Mouse (Mus musculus) megakaryocyte-erythroid progenitor cell, adult 5-6 weeks (primary cell): ENCODE measurements at regions not wholly inside any gene's neighbourhood (a gene's known extent, or its start where the extent isn't known, plus 50 kb on each side); places are given as distances from the start of the nearest gene placed in this dataset.

Experiments
- ATAC-seq: replicated peaks from 2 replicates; pipeline ENCODE4 v1.8.0; 2016; ENCODE audit warnings: mild to moderate bottlenecking, inconsistent platforms; ENCODE audit not compliant: severe bottlenecking, poor library complexity, low FRiP score, low TSS enrichment

DNA sequence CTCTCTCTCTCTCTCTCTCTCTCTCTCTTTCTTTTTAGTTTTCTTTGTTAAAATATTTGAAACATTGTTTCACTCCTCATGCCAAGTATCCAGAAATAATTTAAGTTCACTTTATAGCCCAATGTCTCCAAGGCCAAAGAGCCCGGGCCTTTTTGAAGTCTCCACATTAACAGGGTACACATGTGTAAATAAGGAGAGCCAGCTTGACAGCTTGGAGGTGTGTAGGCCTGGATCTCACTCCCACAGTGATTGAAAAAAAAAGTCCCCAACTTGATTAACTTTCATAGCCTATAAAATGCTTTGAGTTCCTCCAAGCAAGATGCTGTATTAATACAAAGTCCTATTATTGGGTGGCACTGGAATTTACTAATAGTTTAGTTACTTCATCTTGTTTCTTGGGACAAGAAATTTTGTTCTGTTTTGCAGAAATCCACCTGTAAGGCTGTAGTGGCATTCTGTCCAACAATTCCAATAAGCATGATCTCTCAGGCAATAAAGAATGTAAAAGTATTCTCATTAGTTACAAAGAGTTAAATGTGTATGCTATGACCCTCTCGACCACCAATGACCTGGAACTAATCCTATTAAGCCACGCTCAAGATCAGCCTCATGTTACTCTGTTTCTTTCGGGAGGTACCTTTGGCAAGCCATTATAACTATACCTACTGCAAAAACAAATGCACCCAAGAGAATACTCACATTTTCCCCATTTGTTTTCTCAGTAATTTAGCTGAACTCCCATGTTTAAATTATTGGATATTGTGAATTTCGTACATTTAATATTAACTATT, 215.9 kb upstream of the Acvr2a start:
- ATAC-seq = no peak

DNA sequence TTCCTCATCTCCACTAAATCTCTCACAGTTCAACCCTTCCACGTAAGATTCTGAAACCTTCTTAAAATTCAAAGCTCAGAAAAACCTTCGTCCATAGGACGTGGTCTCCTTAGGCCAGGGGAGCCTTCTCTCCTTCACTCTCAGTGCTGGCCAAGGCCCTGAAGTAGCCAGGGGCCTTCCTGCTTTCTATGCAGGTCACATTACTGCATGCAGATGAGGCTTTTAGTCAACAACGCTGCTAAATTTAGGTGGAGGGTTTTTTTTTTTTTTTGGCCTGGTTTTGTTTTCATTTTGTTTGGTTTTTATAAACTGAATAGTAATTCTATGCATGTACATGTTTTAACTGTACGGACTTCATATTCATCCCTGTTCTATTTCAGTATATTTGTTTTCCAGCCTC, 214.5 kb upstream of the Acvr2a start:
- ATAC-seq = no peak

GRCm38 (mm10) chr2:48601855-48602254, 212.1 kb upstream of the Acvr2a start:
- no peak for ATAC-seq

DNA sequence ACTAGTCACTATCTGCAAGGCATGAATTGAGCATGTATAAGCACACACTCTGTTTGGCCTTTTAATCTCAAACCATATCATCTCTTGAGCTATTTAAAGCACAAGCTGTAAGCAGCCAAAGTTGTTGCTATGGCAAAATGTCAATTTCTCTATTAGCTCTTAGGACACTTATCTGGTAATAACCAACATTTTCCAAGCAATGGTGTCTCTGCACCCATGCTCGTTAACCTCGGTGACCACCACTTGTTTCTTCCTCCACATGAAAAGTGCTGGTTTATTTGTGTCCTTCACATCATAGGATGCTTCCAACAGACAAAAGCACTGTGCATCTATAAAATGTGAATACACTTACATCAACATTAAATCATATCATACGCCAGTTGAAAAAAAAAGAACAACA, 204.4 kb upstream of the Acvr2a start:
- no peak for ATAC-seq

DNA sequence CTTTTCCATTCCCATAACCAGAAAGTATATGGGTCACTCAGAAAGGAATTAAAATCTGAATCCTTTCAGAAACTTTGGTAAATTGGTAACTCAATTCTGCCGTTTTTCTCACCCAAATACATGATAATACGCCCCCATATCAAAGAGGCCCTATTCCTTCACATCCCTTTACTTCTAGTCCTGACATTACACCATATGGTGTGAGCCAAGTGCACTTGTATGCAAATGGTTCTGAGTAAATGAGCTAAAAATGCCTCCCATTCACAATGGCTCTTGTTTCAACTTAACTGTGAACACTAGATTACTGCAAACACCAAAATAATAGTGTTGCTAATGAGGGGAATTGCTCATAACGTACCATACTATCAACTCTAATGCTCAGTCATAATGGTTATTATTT, 201.7 kb upstream of the Acvr2a start:
- no peak for ATAC-seq

GRCm38 (mm10) chr2:48617141-48617699, 196.7 kb upstream of the Acvr2a start:
- peak; percentile 68 for ATAC-seq

DNA sequence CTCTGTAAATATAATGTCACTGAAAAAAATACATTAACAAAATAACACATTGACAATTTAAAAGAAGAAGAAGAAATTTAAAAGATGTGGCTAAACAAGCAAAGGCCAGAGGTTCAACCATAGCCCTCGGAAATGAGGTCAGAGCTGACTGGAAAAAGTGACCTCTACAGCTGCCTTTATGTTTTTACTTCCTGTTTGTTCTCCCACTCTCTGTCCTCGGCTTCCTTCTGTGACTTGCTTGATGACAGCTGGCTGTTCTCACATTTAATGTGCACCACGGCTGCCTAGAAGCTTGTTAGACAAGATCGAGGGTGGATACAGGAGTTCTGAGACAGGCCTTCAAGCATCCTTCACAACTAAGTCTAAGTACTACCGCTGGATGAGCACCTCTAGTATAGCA, 194.9 kb upstream of the Acvr2a start:
- ATAC-seq = no peak

DNA sequence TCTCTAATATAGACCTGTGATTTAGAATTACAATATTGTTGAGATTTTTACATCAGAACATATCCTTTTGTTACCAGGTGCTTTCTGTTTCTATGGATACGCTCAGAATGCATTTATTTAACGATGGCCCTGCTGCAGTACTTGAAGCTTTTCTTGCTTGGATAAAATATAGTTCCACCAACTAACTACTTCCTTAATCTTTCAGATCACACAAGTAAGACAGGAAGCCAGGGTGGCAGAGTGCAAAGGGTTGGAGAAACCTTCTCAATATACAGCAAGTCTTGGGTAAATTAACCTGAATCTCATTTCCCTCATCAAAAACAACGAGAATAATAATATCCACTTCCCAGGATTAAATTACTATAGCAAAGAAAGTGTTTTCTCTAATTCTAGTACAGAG, 193.1 kb upstream of the Acvr2a start:
- no peak for ATAC-seq

- no peak for ATAC-seq
Observed at GRCm38 (mm10) chr2:48622316-48622715, 191.6 kb upstream of the Acvr2a start.

GRCm38 (mm10) chr2:48624040-48624439, 189.9 kb upstream of the Acvr2a start:
- no peak for ATAC-seq

DNA sequence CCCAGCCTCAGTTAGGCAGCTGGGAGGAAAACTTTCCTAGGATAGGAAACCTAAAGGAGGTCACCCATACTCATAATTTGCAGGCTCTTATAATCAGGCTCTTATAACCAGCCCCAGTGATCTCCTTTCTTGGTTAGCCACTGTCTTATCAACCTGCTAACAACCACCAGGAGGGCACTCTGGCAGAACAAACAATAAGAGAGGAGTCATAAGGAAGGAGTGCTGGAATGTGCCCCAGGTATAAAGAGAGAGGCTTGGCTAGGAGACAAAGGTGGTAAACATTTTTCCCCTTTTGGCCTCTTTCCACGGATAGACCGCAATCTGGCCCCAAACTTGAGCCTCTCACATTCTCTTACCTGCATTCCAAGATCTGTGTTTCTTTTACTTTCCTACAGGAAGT, 189.4 kb upstream of the Acvr2a start:
- ATAC-seq = no peak

- no peak for ATAC-seq
Observed at GRCm38 (mm10) chr2:48627011-48627410, 186.9 kb upstream of the Acvr2a start.

GRCm38 (mm10) chr2:48629106-48630050, 184.5 kb upstream of the Acvr2a start:
- no peak for ATAC-seq

DNA sequence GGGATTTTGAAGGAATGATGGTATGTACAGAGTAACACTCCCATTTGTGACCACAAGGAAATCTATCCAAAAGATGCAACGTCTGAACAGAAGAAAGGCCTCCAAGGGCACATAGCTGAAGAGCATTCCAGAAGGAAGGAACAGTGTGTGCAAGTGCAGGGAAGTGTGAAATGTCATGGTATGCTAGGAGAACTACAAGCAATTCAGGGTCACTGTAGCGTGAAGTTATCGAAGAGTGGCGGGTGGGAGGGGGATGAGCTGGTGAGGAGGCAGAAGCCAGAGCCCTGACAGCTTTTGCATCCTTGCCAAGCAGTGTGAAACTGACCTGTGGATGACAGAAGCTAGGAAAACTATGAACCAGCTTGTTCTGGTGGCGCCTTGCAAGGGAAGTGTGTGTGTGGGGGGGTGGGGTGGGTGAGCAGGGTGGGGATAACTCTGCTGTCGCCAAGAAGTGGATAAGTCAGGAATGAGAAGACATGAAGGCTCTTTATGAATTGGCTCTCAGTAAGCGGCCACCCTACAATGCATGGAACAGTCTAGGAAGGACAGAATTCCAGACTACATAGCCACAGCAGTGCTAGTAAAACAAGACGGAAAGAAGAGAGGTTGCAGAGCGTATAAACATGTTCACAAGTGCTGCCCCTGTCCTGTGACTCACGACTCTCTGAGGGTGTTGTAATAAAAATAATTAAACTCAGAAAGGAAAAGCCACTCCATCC, 179.3 kb upstream of the Acvr2a start:
- no peak for ATAC-seq

DNA sequence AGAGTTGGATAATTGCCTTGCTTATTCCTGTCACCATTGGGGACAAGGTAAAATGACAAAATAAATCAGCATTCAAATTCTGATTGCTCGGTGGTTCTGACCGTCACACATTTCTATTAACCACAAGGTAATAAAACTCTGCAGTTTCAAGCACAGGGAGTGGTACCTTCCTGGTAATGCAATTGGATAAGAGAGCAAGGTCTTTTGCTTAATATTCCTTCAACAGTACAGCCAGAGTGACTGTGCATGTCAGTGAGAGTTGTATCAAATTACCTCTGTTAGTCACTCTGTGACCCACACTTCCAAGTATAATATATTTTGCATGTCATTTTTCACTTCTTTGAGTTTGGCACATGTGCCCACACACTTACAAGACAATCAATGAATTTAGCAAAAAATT, 177.8 kb upstream of the Acvr2a start:
- no peak for ATAC-seq

DNA sequence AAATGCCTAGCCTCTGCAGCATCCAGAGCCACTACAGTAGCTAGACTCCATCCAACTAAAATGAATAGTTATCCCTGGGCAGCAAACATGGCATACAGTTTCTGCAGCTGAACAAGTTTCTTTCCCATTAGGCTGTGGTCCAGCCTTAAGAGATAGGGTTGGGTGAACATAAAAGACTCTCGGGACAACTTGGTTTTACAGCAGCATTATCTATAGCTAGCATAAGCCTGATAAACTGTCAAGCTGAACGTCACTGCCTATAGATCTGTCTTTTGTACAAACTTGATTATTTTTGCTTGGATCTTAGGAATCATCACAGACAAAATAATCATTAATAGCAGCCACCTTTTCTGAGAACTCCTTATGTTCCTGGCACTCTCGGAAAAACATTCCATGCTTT, 169.8 kb upstream of the Acvr2a start:
- ATAC-seq = peak; percentile 82

DNA sequence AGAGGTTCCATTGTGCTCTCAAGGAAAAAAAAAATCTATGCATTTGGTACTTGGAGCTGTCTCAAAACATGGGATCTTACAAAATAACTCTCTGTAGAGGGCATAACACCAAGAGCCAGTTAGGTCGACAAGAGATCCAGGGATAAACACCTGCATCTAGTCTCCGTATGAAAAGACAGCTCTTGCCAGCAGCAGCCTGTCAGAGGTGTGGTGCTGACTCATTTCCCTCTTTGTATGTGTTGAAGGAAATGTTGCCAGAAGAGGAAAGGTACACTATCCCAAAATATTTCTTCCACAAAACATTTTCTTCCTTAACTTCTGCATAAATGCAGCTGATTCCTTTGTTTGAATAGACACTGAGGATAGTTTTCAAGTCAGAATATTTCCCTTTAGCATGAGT, 163.6 kb upstream of the Acvr2a start:
- no peak for ATAC-seq

- no peak for ATAC-seq
Observed at GRCm38 (mm10) chr2:48661222-48661621, 152.7 kb upstream of the Acvr2a start.

DNA sequence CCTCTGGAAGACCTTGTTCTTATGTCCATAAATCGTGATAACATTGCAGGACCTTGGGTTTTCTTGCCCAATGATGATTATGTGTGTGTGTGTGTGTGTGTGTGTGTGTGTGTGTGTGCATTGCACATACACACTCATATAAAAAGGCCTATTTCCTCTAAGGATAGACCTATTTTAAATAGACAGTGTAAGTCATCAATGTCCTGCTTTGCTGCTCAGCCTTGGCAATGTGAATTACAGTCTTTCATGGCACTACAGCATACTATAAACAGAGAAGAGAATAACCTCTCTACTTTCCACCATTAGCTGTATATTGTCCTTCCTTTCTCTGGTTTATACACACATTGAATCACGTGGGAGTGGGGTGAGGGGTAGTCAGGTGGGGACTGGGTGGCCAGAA, 148.8 kb upstream of the Acvr2a start:
- ATAC-seq = no peak

DNA sequence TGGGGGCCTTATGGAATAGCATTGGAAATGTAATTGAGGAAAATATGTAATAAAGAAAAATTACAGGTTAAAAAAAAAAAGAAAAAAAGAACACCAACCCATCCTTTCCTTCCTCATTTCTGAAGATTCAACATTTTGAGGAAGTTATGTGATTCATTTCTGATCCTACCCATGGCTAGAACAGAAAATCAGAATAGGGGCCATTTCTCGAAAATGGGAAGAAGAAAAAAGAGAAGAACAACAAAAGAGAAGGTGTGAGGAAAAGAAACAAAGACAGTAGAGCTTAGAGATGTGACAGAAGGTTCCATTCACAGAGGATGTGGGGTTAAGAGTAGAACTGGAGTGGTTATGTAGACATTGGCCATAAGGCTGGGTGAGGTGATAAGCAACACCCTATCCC, 124.8 kb upstream of the Acvr2a start:
- no peak for ATAC-seq
